Mouse (Mus musculus): ENCODE results near the gene Frmd4a. TPM values are rescaled to one million over a fixed set of nuclear protein-coding genes. Genes with fewer than 3 reads are reported as not detected.

Frmd4a gene
- polyA plus RNA-seq, 1 experiment from 2014 or later, result 56.0 TPM

- no peak overlapping the region for H3K27ac ChIP-seq (ENCODE audit: low read length)
- H3K9ac ChIP-seq (ENCODE audit: low read depth, low read length), result no peak overlapping the region
- no peaks in the 10 kb centered on the region for H3K27me3 ChIP-seq (ENCODE audit: control insufficient read depth, insufficient read depth, low read depth, low read length)
- no peak for ATAC-seq
- H3K9me3 ChIP-seq (replicated peaks; ENCODE audit: control insufficient read depth, low read length, poor library complexity, severe bottlenecking), result no peaks in the 10 kb centered on the region
- H3K36me3 ChIP-seq (ENCODE audit: control insufficient read depth, insufficient read depth, low read length), result no peaks in the 10 kb centered on the region
- peaks cover 15% of the 10 kb centered on the region for H3K4me1 ChIP-seq (ENCODE audit: control insufficient read depth, insufficient read depth, low read length)
- no peak overlapping the region for H3K4me2 ChIP-seq (ENCODE audit: low read length)
- WGBS, result 86% methylated on average over 4 of the region's 4 CpGs
- H3K4me3 ChIP-seq (ENCODE audit: low read depth, low read length), result no peak overlapping the region
These were observed 424.3 kb downstream of the Frmd4a start for GRCm38 (mm10) chr2:4441840-4442239.

GRCm38 (mm10) chr2:4444740-4445139 is 427.2 kb downstream of the Frmd4a start:
- ATAC-seq, result no peak
- no peaks in the 10 kb centered on the region for H3K9me3 ChIP-seq (replicated peaks; ENCODE audit: control insufficient read depth, low read length, poor library complexity, severe bottlenecking)
- peaks cover 8% of the 10 kb centered on the region; the same call in 1 of the 2 replicates for H3K4me1 ChIP-seq (ENCODE audit: control insufficient read depth, insufficient read depth, low read length)
- H3K9ac ChIP-seq (ENCODE audit: low read depth, low read length), result no peak overlapping the region
- no peaks in the 10 kb centered on the region for H3K36me3 ChIP-seq (ENCODE audit: control insufficient read depth, insufficient read depth, low read length)
- 94% methylated on average over 3 of the region's 3 CpGs for WGBS
- H3K27ac ChIP-seq (ENCODE audit: low read length), result no peak overlapping the region
- no peaks in the 10 kb centered on the region for H3K27me3 ChIP-seq (ENCODE audit: control insufficient read depth, insufficient read depth, low read depth, low read length)
- H3K4me2 ChIP-seq (ENCODE audit: low read length), result no peak overlapping the region
- no peak overlapping the region for H3K4me3 ChIP-seq (ENCODE audit: low read depth, low read length)

GRCm38 (mm10) chr2:4445629-4446400 is 428.3 kb downstream of the Frmd4a start:
- H3K27ac ChIP-seq (ENCODE audit: low read length), result no peak overlapping the region
- ATAC-seq, result no peak
- 86% methylated on average over 10 of the region's 10 CpGs for WGBS
- no peaks in the 10 kb centered on the region for H3K9me3 ChIP-seq (replicated peaks; ENCODE audit: control insufficient read depth, low read length, poor library complexity, severe bottlenecking)
- no peaks in the 10 kb centered on the region for H3K27me3 ChIP-seq (ENCODE audit: control insufficient read depth, insufficient read depth, low read depth, low read length)
- H3K4me1 ChIP-seq (ENCODE audit: control insufficient read depth, insufficient read depth, low read length), result peaks cover 3% of the 10 kb centered on the region
- no peak overlapping the region for H3K9ac ChIP-seq (ENCODE audit: low read depth, low read length)
- H3K4me2 ChIP-seq (ENCODE audit: low read length), result no peak overlapping the region
- H3K36me3 ChIP-seq (ENCODE audit: control insufficient read depth, insufficient read depth, low read length), result no peaks in the 10 kb centered on the region
- H3K4me3 ChIP-seq (ENCODE audit: low read depth, low read length), result no peak overlapping the region

GRCm38 (mm10) chr2:4449860-4450480 is 432.5 kb downstream of the Frmd4a start:
- no peak overlapping the region for H3K4me3 ChIP-seq (ENCODE audit: low read depth, low read length)
- H3K9ac ChIP-seq (ENCODE audit: low read depth, low read length), result no peak overlapping the region
- H3K4me2 ChIP-seq (ENCODE audit: low read length), result no peak overlapping the region
- no peak overlapping the region for H3K27ac ChIP-seq (ENCODE audit: low read length)
- H3K36me3 ChIP-seq (ENCODE audit: control insufficient read depth, insufficient read depth, low read length), result no peaks in the 10 kb centered on the region
- peaks cover 17% of the 10 kb centered on the region for H3K4me1 ChIP-seq (ENCODE audit: control insufficient read depth, insufficient read depth, low read length)
- H3K27me3 ChIP-seq (ENCODE audit: control insufficient read depth, insufficient read depth, low read depth, low read length), result no peaks in the 10 kb centered on the region
- 85% methylated on average over 12 of the region's 12 CpGs for WGBS
- ATAC-seq, result no peak
- no peaks in the 10 kb centered on the region for H3K9me3 ChIP-seq (replicated peaks; ENCODE audit: control insufficient read depth, low read length, poor library complexity, severe bottlenecking)

GRCm38 (mm10) chr2:4452590-4453400 is 435.3 kb downstream of the Frmd4a start:
- Histone ChIP-seq H3K36me3 (ENCODE audit: control insufficient read depth, insufficient read depth, low read length) (no peaks in the 10 kb centered on the region), H3K9ac (ENCODE audit: low read depth, low read length) (no peak overlapping the region), H3K4me3 (ENCODE audit: low read depth, low read length) (no peak overlapping the region), H3K9me3 (replicated peaks; ENCODE audit: control insufficient read depth, low read length, poor library complexity, severe bottlenecking) (no peaks in the 10 kb centered on the region), H3K4me2 (ENCODE audit: low read length) (no peak overlapping the region), H3K4me1 (ENCODE audit: control insufficient read depth, insufficient read depth, low read length) (peaks cover 21% of the 10 kb centered on the region), H3K27me3 (ENCODE audit: control insufficient read depth, insufficient read depth, low read depth, low read length) (no peaks in the 10 kb centered on the region), H3K27ac (ENCODE audit: low read length) (no peak overlapping the region)
- WGBS, result 17% methylated on average over 12 of the region's 12 CpGs
- ATAC-seq, result peak; percentile 38

- Histone ChIP-seq H3K9ac (ENCODE audit: low read depth, low read length) (no peak overlapping the region), H3K27me3 (ENCODE audit: control insufficient read depth, insufficient read depth, low read depth, low read length) (no peaks in the 10 kb centered on the region), H3K9me3 (replicated peaks; ENCODE audit: control insufficient read depth, low read length, poor library complexity, severe bottlenecking) (no peaks in the 10 kb centered on the region), H3K4me3 (ENCODE audit: low read depth, low read length) (no peak overlapping the region), H3K4me2 (ENCODE audit: low read length) (no peak overlapping the region), H3K36me3 (ENCODE audit: control insufficient read depth, insufficient read depth, low read length) (no peaks in the 10 kb centered on the region), H3K27ac (ENCODE audit: low read length) (no peak overlapping the region), H3K4me1 (ENCODE audit: control insufficient read depth, insufficient read depth, low read length) (peaks cover 34% of the 10 kb centered on the region)
- no peak for ATAC-seq
- WGBS, result 64% methylated on average over 11 of the region's 11 CpGs
These were observed 437.8 kb downstream of the Frmd4a start for GRCm38 (mm10) chr2:4455097-4456025.

- no peak for ATAC-seq
- Histone ChIP-seq H3K4me2 (ENCODE audit: low read length) (no peak overlapping the region), H3K4me1 (ENCODE audit: control insufficient read depth, insufficient read depth, low read length) (peaks cover 41% of the 10 kb centered on the region), H3K27ac (ENCODE audit: low read length) (no peak overlapping the region), H3K4me3 (ENCODE audit: low read depth, low read length) (no peak overlapping the region), H3K9ac (ENCODE audit: low read depth, low read length) (no peak overlapping the region), H3K9me3 (replicated peaks; ENCODE audit: control insufficient read depth, low read length, poor library complexity, severe bottlenecking) (no peaks in the 10 kb centered on the region), H3K36me3 (ENCODE audit: control insufficient read depth, insufficient read depth, low read length) (no peaks in the 10 kb centered on the region), H3K27me3 (ENCODE audit: control insufficient read depth, insufficient read depth, low read depth, low read length) (no peaks in the 10 kb centered on the region)
- WGBS, result 59% methylated on average over 5 of the region's 5 CpGs
These were observed 443.4 kb downstream of the Frmd4a start for GRCm38 (mm10) chr2:4460897-4461296.

- H3K36me3 ChIP-seq (ENCODE audit: control insufficient read depth, insufficient read depth, low read length), result no peaks in the 10 kb centered on the region
- H3K9ac ChIP-seq (ENCODE audit: low read depth, low read length), result no peak overlapping the region
- H3K27me3 ChIP-seq (ENCODE audit: control insufficient read depth, insufficient read depth, low read depth, low read length), result no peaks in the 10 kb centered on the region
- H3K4me2 ChIP-seq (ENCODE audit: low read length), result no peak overlapping the region
- H3K9me3 ChIP-seq (replicated peaks; ENCODE audit: control insufficient read depth, low read length, poor library complexity, severe bottlenecking), result no peaks in the 10 kb centered on the region
- H3K4me1 ChIP-seq (ENCODE audit: control insufficient read depth, insufficient read depth, low read length), result peaks cover 44% of the 10 kb centered on the region
- WGBS, result 15% methylated on average over 2 of the region's 2 CpGs
- no peak for ATAC-seq
- no peak overlapping the region for H3K4me3 ChIP-seq (ENCODE audit: low read depth, low read length)
- H3K27ac ChIP-seq (ENCODE audit: low read length), result no peak overlapping the region
These were observed 444.0 kb downstream of the Frmd4a start for GRCm38 (mm10) chr2:4461514-4461913.

All from midbrain, embryonic 16.5 days (tissue).